Mouse (Mus musculus) hindbrain, embryonic 15.5 days (tissue): ENCODE measurements around the gene Ppp2r3d. TPM values are rescaled to one million over a fixed set of nuclear protein-coding genes. Genes with fewer than 3 reads are reported as not detected.
"Not testable (repeated sequence)": the region's sequence is repeated elsewhere in the genome, so short reads cannot be mapped to it uniquely, and the experiment has no call there.

Experiments
- ATAC-seq: fragments of 200-750 bp; cut with Nextera tagmentation; 2 replicates; pipeline ENCODE4 v1.8.0; 2017; ENCODE audit warnings: low read depth, moderate number of reproducible peaks, moderate TSS enrichment; ENCODE audit not compliant: low FRiP score
- H3K27ac ChIP-seq: fragments of 300-500 bp; sonication (generic); replicated peaks from 2 replicates; pipeline ENCODE4 v1.5.1; 2015; ENCODE audit warnings: mild to moderate bottlenecking, inconsistent platforms
- H3K27me3 ChIP-seq: fragments of 300-500 bp; sonication (generic); 2 replicates; pipeline ENCODE4 v1.6.1; 2015; ENCODE audit warnings: control low read depth, inconsistent platforms
- H3K36me3 ChIP-seq: fragments of 300-500 bp; sonication (generic); 2 replicates; pipeline ENCODE4 v1.6.1; 2015; ENCODE audit warnings: control low read depth, inconsistent platforms
- H3K4me1 ChIP-seq: fragments of 300-500 bp; sonication (generic); replicated peaks from 2 replicates; pipeline ENCODE4 v1.6.1; 2015; ENCODE audit warnings: control low read depth, inconsistent platforms
- H3K4me2 ChIP-seq: fragments of 300-500 bp; sonication (generic); 2 replicates; pipeline ENCODE4 v1.6.1; 2015; ENCODE audit warnings: moderate library complexity, mild to moderate bottlenecking, inconsistent platforms
- H3K4me3 ChIP-seq: fragments of 300-500 bp; sonication (generic); 2 replicates; pipeline ENCODE4 v1.5.1; 2015; ENCODE audit warnings: mild to moderate bottlenecking, inconsistent platforms
- H3K9ac ChIP-seq: fragments of 300-500 bp; sonication (generic); 2 replicates; pipeline ENCODE4 v1.6.1; 2015; ENCODE audit warnings: inconsistent platforms
- H3K9me3 ChIP-seq: fragments of 300-500 bp; sonication (generic); 2 replicates; pipeline ENCODE4 v1.6.1; 2016; ENCODE audit warnings: control low read depth, inconsistent platforms
- WGBS: fragments of 180-500 bp; shearing (Covaris S2); methylation state at CpG from one replicate; pipeline ENCODE4 v1.1.7; 2015; 5-methylcytosine and 5-hydroxymethylcytosine counted together
- polyA plus RNA-seq: library from polyadenylated mRNA; unstranded; fragments of >200 nt; fragmentation: Nextera tagmentation; extraction: Ambion mirVana; gene quantifications from 2 replicates; pipeline ENCODE4 v1.2.1, GENCODE M21; 2015

The Ppp2r3d gene
- 152 and 180 TPM in 2 replicates for polyA plus RNA-seq

DNA sequence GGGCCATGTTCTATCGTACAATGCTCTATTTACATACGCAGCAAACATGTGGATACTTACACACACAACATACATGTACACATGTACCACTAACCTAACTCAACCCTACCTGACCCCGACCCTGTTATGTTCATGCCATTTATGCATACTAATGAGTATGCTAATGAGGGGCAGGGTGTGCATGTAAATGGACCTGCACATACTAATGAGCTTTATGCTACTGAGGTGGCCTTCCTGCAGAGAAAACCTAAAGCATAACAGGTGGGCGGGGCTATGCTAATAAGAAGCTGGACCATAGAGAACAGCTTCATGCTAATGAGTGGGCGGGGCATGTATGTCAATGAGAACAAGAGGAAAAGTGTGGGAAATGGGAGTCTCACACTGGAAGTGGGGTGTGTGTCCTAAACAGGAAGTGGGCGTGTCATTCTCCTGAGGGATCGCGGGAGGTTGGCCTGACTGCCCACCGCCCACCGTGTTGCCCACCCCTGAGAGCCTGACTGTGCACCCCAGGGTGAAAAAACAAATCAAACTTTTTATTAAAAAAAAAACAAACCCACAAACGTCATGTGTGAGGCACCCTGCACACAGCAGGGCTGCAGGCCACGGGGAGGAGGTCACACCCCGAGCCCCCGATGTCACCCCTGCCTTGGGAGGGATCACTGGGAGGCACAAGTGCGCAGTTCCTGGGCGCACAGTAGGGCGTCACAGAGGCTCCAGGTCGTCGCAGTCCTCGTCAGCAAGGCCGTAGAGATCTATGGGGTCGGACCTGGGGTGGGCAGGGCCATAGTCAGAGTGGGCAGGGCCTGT is at the start of gene Ppp2r3d:
Gene Ppp2r3d (minus strand): TSS at position 803 of the 807 bp plus-strand sequence.
- no peak within 1 kb of the TSS for H3K27ac ChIP-seq
- no peaks in the 10 kb centered on the region for H3K27me3 ChIP-seq
- H3K4me3 ChIP-seq = no peak within 1 kb of the TSS
- peaks cover 15% of the 10 kb centered on the region for H3K36me3 ChIP-seq
- no peaks in the 10 kb centered on the region for H3K9me3 ChIP-seq
- WGBS = 97% methylated on average over 22 of the region's 22 CpGs
- ATAC-seq = peak; percentile 69
- no peak within 1 kb of the TSS for H3K9ac ChIP-seq
- H3K4me1 ChIP-seq = no peaks in the 10 kb centered on the region
- no peak within 1 kb of the TSS for H3K4me2 ChIP-seq

DNA sequence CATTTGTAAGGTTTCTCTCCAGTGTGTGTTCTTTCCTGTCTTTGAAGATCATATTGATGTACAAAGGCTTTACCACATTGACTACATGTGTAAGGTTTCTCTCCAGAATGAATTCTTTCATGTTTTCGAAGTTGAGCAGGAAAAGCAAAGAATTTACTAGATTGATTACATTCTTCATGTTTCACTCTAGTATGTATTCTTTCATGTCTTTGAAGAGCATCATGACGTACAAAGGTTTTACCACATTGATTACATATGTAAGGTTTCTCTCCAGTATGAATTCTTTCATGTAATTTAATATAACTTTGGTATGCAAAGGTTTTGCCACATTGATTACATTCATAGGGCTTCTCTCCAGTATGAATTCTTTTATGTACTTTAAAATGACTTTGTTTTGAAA is 17.0 kb upstream of the Ppp2r3d start, which contains the start of gene Gm21836:
Gene Gm21836 (minus strand): TSS at position 101 of the 400 bp plus-strand sequence.
- 88% methylated on average over 2 of the region's 2 CpGs for WGBS

DNA sequence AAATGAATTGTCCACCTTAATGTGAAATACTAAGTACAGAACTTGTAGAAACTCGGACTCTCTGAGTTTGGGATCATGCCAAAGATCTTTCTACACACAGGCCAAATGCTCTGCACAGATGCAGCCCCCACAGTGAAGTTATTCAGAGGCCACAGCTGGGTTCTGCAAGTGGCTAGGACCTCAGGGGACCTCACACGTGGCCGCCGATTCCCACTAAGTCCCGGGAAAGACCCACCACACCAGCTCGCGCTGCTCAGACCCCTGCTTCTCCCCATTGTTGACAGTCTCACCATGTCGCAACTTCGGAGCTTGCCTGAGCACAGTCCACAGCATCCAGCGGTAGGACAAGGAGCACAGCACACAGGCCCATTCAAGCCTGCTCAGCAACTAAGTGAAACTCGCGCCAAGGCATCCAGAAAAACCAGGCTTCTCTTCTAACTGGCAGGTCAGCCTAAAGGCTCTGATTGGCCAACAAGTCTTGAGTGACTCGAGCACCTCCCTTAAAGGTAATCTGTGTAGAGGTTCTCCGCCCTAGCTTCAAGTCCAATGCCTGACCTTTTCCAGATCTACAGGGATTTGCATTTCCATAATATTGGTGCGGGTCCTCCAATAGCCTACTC is 3.8 kb upstream of the Ppp2r3d start:
- not testable (repeated sequence) for H3K27me3 ChIP-seq, H3K4me2 ChIP-seq, H3K9me3 ChIP-seq, H3K27ac ChIP-seq, ATAC-seq, H3K4me1 ChIP-seq, H3K4me3 ChIP-seq, H3K9ac ChIP-seq
- H3K36me3 ChIP-seq = peaks cover 13% of the 10 kb centered on the region
- 58% methylated on average over 13 of the region's 15 CpGs for WGBS

More for the DNA sequence above, 17.0 kb upstream of the Ppp2r3d start, which contains the start of gene Gm21836:
- H3K36me3 ChIP-seq, H3K4me1 ChIP-seq, ATAC-seq, H3K4me3 ChIP-seq, H3K9ac ChIP-seq, H3K27me3 ChIP-seq, H3K9me3 ChIP-seq, H3K4me2 ChIP-seq, H3K27ac ChIP-seq: not testable (repeated sequence)

DNA sequence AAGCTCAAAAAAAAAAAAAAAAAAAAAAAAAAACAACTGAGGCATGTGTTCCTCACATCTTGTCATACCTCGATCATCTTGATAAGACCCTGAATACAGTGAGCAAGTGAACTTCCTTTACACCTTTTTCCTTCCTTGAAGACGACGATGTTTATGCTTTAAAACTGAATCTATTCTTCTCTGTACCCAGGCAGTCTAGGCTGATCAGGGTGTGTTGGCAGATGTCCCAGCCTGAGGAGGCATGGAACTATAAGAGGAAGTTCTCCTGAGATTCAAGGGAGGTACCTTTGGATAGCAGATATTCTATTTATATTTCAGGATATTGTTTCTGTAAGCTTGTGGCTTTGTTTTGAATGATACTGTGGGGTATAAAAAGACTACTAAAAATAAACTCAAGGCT is 1.4 kb upstream of the Ppp2r3d start:
- Histone ChIP-seq H3K36me3 (peaks cover 15% of the 10 kb centered on the region), H3K9me3 (no peaks in the 10 kb centered on the region), H3K9ac (no peak overlapping the region), H3K27me3 (no peaks in the 10 kb centered on the region), H3K4me3 (no peak overlapping the region), H3K4me2 (no peak overlapping the region), H3K27ac (no peak overlapping the region), H3K4me1 (no peaks in the 10 kb centered on the region)
- WGBS = 75% methylated on average over 3 of the region's 3 CpGs
- ATAC-seq = no peak

DNA sequence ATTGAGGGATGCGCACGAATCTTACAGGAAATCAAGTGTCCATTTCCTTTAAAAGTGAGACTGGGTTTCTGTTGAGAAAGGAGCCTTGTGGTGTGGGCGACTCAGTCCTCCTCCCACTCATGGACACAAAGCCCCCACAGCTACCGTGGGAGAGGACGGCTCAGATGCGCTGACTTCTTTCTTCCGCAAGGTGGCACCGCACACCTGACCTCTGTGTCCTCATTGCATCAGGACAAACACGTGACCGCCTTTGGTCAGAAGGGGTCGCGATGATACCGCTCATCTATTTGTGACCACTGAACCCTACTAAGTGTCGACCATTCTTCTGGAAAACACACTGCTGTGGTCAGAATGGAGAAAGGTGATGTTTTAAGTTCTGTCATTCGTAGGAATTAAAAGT is 1.0 kb downstream of the Ppp2r3d start:
- peaks cover 15% of the 10 kb centered on the region for H3K36me3 ChIP-seq
- H3K4me3 ChIP-seq = no peak overlapping the region
- no peak overlapping the region for H3K4me2 ChIP-seq
- H3K27me3 ChIP-seq = no peaks in the 10 kb centered on the region
- ATAC-seq = peak; percentile 61
- H3K9ac ChIP-seq = no peak overlapping the region
- no peaks in the 10 kb centered on the region for H3K9me3 ChIP-seq
- 86% methylated on average over 15 of the region's 15 CpGs for WGBS
- H3K27ac ChIP-seq = no peak overlapping the region
- H3K4me1 ChIP-seq = no peaks in the 10 kb centered on the region

DNA sequence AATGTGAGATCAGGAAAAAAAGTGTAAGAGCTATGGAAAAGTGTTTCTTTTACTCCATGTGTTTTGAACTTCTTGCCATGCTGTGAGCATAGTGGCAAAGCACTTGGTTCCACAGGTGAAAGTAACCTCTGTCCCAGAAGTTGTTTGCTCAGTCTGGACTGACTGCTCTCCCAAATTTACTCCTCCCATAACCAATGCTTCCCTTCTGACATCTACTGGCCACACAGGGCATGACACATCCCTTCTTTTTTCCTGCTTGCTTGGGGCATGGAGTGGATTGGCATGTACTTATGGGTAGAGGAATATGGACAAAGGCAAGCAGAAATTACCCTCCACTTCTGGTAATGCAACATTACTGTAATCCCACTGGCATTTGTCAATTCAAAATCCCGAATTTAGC is 20.1 kb downstream of the Ppp2r3d start:
- Histone ChIP-seq H3K36me3 (no peaks in the 10 kb centered on the region), H3K4me2 (no peak overlapping the region), H3K27me3 (no peaks in the 10 kb centered on the region), H3K27ac (no peak overlapping the region), H3K4me1 (no peaks in the 10 kb centered on the region), H3K9ac (no peak overlapping the region), H3K9me3 (no peaks in the 10 kb centered on the region), H3K4me3 (no peak overlapping the region)
- no peak for ATAC-seq
- WGBS = 5% methylated on average over 1 of the region's 1 CpGs

DNA sequence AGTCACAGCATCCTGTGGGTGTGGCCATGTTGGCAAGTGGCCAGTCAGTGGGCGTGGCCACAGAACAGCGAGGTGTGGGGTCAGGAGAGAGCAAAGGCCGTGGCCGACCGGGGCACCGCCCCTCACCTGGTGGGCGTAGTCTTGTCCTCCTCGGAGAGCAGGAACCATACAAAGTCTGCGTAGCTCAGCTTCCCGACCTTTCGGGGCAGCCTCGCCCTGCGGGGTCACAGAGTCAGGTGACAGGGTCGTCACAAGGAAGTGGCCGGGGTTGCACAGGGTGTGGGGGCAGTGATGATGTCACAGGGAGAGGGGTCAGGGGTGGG is 34.2 kb downstream of the Ppp2r3d start:
- no peak overlapping the region for H3K9ac ChIP-seq
- H3K9me3 ChIP-seq = peaks cover 10% of the 10 kb centered on the region; the same call in 1 of the 2 replicates
- H3K27ac ChIP-seq = no peak overlapping the region
- no peaks in the 10 kb centered on the region for H3K4me1 ChIP-seq
- no peak overlapping the region for H3K4me3 ChIP-seq
- WGBS = over 99% methylated on average over 15 of the region's 15 CpGs
- ATAC-seq = no peak
- peaks cover 33% of the 10 kb centered on the region for H3K36me3 ChIP-seq
- no peak overlapping the region for H3K4me2 ChIP-seq
- no peaks in the 10 kb centered on the region for H3K27me3 ChIP-seq

DNA sequence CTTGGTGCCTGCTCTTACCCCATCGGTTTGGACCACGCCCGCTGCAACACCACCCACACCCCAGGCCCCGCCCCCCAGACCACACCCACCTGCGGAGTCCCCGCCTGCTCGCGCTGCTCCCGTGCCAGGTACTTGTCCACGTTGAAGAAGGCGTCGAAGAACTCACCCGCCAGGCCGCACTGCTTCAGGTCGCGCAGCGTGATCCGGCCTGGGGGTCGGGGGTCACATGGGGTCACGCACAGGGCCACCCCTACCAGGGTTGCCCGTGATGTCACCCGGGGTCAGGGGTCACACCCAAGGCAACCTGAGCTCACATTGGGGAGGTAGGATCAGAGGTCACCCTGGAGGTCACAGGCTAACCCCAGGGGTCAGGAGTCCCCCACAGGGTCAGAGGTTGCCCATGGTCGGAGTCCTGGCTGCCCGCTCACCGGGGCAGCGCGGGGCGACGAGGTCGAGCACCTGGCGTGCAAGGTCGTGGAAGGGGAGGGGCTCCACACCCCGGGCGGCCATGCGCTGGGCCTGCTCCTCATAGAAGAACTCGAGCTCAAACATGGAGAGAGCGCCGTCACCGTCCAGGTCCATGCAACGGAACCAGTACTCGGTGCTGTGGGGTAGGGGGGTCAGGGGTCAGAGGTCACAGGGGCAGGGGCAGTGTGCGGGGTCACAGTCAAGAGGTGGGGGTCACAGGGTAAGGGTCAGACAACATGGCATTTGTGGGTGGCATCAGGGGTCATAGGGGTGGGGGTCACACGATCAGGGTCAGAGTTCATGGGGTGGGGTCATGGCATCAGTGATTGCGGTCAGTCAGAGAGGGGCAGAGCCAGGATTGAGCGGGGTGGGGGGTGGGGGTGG is 34.8 kb downstream of the Ppp2r3d start:
- Histone ChIP-seq H3K9ac (no peak overlapping the region), H3K9me3 (peaks cover 10% of the 10 kb centered on the region; the same call in 1 of the 2 replicates), H3K27me3 (no peaks in the 10 kb centered on the region), H3K4me2 (no peak overlapping the region), H3K36me3 (peaks cover 33% of the 10 kb centered on the region), H3K4me3 (no peak overlapping the region), H3K27ac (no peak overlapping the region), H3K4me1 (no peaks in the 10 kb centered on the region)
- WGBS = 97% methylated on average over 45 of the region's 45 CpGs
- ATAC-seq = no peak

DNA sequence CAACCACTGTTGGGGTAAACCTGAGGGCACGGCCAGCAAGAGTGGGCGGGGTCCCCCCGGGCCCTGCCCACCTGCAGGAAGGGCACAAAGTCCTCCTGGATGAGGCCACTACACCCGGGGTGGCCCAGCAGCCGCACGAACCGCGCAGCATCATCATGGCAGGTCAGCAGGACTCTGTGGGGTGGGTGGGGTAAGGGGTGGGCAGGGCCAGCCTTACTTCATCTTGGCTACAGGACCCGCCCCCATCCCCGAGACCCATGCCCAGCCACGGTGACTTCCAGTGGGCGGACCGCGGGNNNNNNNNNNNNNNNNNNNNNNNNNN is 36.0 kb downstream of the Ppp2r3d start:
- Histone ChIP-seq H3K27ac (peak overlapping the region; percentile 34; the same call in 1 of the 2 replicates), H3K36me3 (peaks cover 33% of the 10 kb centered on the region), H3K27me3 (no peaks in the 10 kb centered on the region), H3K4me2 (peak overlapping the region; percentile 26), H3K4me1 (no peaks in the 10 kb centered on the region), H3K9ac (no peak overlapping the region), H3K9me3 (peaks cover 10% of the 10 kb centered on the region; the same call in 1 of the 2 replicates), H3K4me3 (peak overlapping the region; percentile 18; the same call in 1 of the 2 replicates)
- 76% methylated on average over 14 of the region's 14 CpGs for WGBS
- peak; percentile 82 for ATAC-seq

DNA sequence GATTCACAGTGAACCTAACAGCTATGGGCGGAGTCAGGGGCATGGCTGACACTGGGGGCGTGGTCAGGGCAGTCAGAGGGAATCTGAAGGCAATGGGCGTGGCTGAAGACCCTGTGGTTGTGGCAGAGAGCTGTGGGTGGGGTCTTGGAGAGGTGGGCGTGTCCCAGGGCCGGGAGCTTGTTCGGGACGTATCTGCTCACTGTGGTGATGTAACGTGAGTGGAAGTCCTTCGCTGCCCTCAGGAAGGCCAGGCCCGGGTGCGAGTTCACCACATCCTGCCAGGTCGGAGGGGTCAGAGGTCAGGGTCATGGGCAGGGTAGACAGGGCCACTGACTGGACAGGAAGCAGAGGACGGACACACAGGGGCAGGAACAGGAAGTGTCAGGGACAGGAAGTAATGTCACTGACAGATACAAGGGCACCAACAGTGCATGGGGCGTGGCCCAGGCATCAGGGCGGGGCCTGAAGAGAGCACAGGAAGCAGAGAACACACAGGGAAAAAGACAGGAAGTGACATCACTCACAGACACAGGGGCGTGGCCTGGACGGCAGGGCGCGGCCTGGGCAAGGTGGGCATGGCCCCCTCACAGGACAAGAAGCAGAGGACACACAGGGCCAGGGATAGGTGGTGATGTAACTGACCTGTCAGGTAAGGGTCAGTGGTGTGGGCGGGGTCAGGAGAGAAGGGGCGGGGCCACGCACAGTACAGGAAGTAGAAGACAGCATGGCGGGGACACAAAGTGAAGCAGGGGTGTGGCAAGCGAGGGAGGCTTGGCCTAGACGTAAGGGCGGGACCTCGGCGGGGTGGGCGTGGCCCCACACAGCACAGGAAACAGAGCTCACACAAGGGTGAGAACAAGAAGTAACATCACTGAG is 36.6 kb downstream of the Ppp2r3d start:
- ATAC-seq = peak; percentile 84
- no peaks in the 10 kb centered on the region for H3K27me3 ChIP-seq
- no peak overlapping the region for H3K9ac ChIP-seq
- H3K4me1 ChIP-seq = no peaks in the 10 kb centered on the region
- peak overlapping the region; percentile 34; the same call in 1 of the 2 replicates for H3K27ac ChIP-seq
- peaks cover 33% of the 10 kb centered on the region for H3K36me3 ChIP-seq
- 94% methylated on average over 29 of the region's 29 CpGs for WGBS
- peak overlapping the region; percentile 18; the same call in 1 of the 2 replicates for H3K4me3 ChIP-seq
- peak overlapping the region; percentile 26 for H3K4me2 ChIP-seq
- H3K9me3 ChIP-seq = peaks cover 10% of the 10 kb centered on the region; the same call in 1 of the 2 replicates

DNA sequence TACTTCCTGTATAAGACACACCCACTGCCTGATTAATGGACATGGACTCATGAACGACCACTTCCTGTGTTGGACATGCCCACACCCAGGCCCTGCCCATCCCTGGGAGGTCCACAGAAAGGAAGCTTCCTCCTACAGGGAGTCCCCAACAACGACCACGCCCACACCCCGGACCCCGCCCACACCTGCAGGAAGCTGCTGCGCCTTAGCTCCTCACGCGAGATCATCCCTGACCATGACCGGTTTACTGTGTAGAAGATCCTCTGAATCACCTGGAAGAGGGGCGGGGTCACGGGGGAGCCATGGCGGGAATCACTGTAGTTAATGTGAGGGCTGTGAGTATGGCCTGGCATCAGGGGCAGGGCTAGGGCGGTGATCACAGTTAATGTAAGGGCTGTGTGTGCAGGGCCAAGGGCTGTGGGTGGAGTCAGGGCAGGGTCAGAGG is 37.3 kb downstream of the Ppp2r3d start:
- Histone ChIP-seq H3K9ac (no peak overlapping the region), H3K36me3 (peaks cover 33% of the 10 kb centered on the region), H3K4me3 (no peak overlapping the region), H3K9me3 (peaks cover 10% of the 10 kb centered on the region; the same call in 1 of the 2 replicates), H3K27me3 (no peaks in the 10 kb centered on the region), H3K27ac (no peak overlapping the region), H3K4me2 (no peak overlapping the region), H3K4me1 (no peaks in the 10 kb centered on the region)
- ATAC-seq = peak; percentile 79
- WGBS = 95% methylated on average over 13 of the region's 13 CpGs
